Mouse (Mus musculus) spleen, adult 12 weeks (tissue): ENCODE data around the gene Kctd6.
"Not testable (repeated sequence)": the region's sequence is repeated elsewhere in the genome, so short reads cannot be mapped to it uniquely, and the experiment has no call there.

Experiments used
- DNase-seq: peaks from one replicate; pipeline ENCODE4 v3.0.0; 2022; ENCODE audit warnings: low spot score

Kctd6 gene

GRCm38 (mm10) chr14:8250141-8250871 lies 36.4 kb downstream of the Kctd6 start:
- DNase-seq = no peak

- no peak for DNase-seq
These were observed 37.5 kb downstream of the Kctd6 start for GRCm38 (mm10) chr14:8251330-8251885.

GRCm38 (mm10) chr14:8255076-8255729 lies 41.3 kb downstream of the Kctd6 start:
- no peak for DNase-seq

- DNase-seq = no peak
These were observed 42.1 kb downstream of the Kctd6 start for GRCm38 (mm10) chr14:8256072-8256471.

- no peak for DNase-seq
These were observed 42.9 kb downstream of the Kctd6 start for GRCm38 (mm10) chr14:8256881-8257280.

- DNase-seq = no peak
These were observed 43.8 kb downstream of the Kctd6 start for GRCm38 (mm10) chr14:8257521-8258334.

GRCm38 (mm10) chr14:8258335-8258627 lies 44.3 kb downstream of the Kctd6 start:
- no peak for DNase-seq

GRCm38 (mm10) chr14:8258752-8259151 lies 44.8 kb downstream of the Kctd6 start:
- no peak for DNase-seq

GRCm38 (mm10) chr14:8259166-8259565 lies 45.2 kb downstream of the Kctd6 start, which contains the start of gene Acox2:
Gene Acox2 (minus strand): TSS chr14:8259353.
- no peak for DNase-seq

- no peak for DNase-seq
These were observed 46.3 kb downstream of the Kctd6 start for GRCm38 (mm10) chr14:8260214-8260613.

GRCm38 (mm10) chr14:8262242-8262641 lies 48.3 kb downstream of the Kctd6 start:
- DNase-seq = no peak

- no peak for DNase-seq
These were observed 50.4 kb downstream of the Kctd6 start for GRCm38 (mm10) chr14:8264378-8264777.

GRCm38 (mm10) chr14:8271281-8271680 lies 57.3 kb downstream of the Kctd6 start:
- not testable (repeated sequence) for DNase-seq
